ENCODE assay signal across 8 mouse cellular contexts in genomic region chr16:6839299-6839995, GRCm38 (mm10).
DNase-seq lines count a peak whose midpoint lies in the region; ATAC-seq and TF ChIP-seq lines count a peak whose summit lies in the region.

No protein-coding gene starts in this region.

- H3K36me3 ChIP-seq in forebrain, embryonic 15.5 days: no peaks in the 10 kb centered on the region
- no peaks in the 10 kb centered on the region for H3K36me3 ChIP-seq in heart, postnatal 0 days (replicated peaks; ENCODE audit: control insufficient read depth, insufficient read depth, low read length)
- no peaks in the 10 kb centered on the region for H3K36me3 ChIP-seq in liver, embryonic 14.5 days (replicated peaks; ENCODE audit: control insufficient read depth, insufficient read depth, low read depth)

- TF ChIP-seq CTCF in heart, postnatal 0 days (IDR thresholded peaks at IDR 0.05; ENCODE audit: low read depth): peak; percentile 88
- TF ChIP-seq CTCF in liver, embryonic 14.5 days (IDR thresholded peaks at IDR 0.05; ENCODE audit: low read depth): peak; percentile 55

- no peak overlapping the region for H3K4me3 ChIP-seq in forebrain, embryonic 15.5 days
- no peak overlapping the region for H3K4me3 ChIP-seq in heart, postnatal 0 days (ENCODE audit: low read depth, low read length)
- H3K4me3 ChIP-seq in liver, embryonic 14.5 days (ENCODE audit: insufficient read depth in 1 of 2, low read depth in 2 of 2, low read length in 2 of 2): no peak overlapping the region

- H3K4me1 ChIP-seq in forebrain, embryonic 15.5 days: peaks cover 13% of the 10 kb centered on the region
- peaks cover 4% of the 10 kb centered on the region; the same call in 1 of the 2 replicates for H3K4me1 ChIP-seq in heart, postnatal 0 days (ENCODE audit: control insufficient read depth, insufficient read depth)
- no peaks in the 10 kb centered on the region for H3K4me1 ChIP-seq in liver, embryonic 14.5 days (replicated peaks; ENCODE audit: control insufficient read depth in 2 of 2, insufficient read depth in 2 of 2, low read length in 1 of 2)

- no peak overlapping the region for H3K4me2 ChIP-seq in forebrain, embryonic 15.5 days (replicated peaks)
- peak overlapping the region; percentile 25; the same call in 1 of the 2 replicates for H3K4me2 ChIP-seq in heart, postnatal 0 days (ENCODE audit: low read depth, low read length)
- no peak overlapping the region for H3K4me2 ChIP-seq in liver, embryonic 14.5 days (ENCODE audit: low read depth)

- peak; percentile 89 for ATAC-seq in forebrain, embryonic 15.5 days (replicated peaks)
- ATAC-seq in heart, postnatal 0 days (ENCODE audit: insufficient read depth, low read depth): peak; percentile 64; the same call in 1 of the 2 replicates
- no peak for ATAC-seq in liver, embryonic 14.5 days (ENCODE audit: insufficient read depth)
- no peak for ATAC-seq in granulocyte monocyte progenitor cell, adult 5-6 weeks (replicated peaks; ENCODE audit: poor library complexity, severe bottlenecking)

- H3K9me3 ChIP-seq in forebrain, embryonic 15.5 days: no peaks in the 10 kb centered on the region
- H3K9me3 ChIP-seq in heart, postnatal 0 days (replicated peaks; ENCODE audit: control insufficient read depth, low read length): no peaks in the 10 kb centered on the region
- H3K9me3 ChIP-seq in liver, embryonic 14.5 days (ENCODE audit: control insufficient read depth, low read length): no peaks in the 10 kb centered on the region

- no peaks in the 10 kb centered on the region for H3K27me3 ChIP-seq in forebrain, embryonic 15.5 days
- no peaks in the 10 kb centered on the region for H3K27me3 ChIP-seq in heart, postnatal 0 days (ENCODE audit: control insufficient read depth, insufficient read depth, low read length)
- H3K27me3 ChIP-seq in liver, embryonic 14.5 days (ENCODE audit: control insufficient read depth, insufficient read depth, low read length): no peaks in the 10 kb centered on the region

- 35% methylated on average over 15 of the region's 15 CpGs for WGBS in forebrain, embryonic 15.5 days
- 29% methylated on average over 15 of the region's 15 CpGs for WGBS in heart, postnatal 0 days
- 31% methylated on average over 15 of the region's 15 CpGs for WGBS in liver, embryonic 14.5 days (ENCODE audit: insufficient replicate concordance)

- TF ChIP-seq EP300 in heart, postnatal 0 days (IDR thresholded peaks at IDR 0.05; ENCODE audit: low read depth): no peak
- no peak for TF ChIP-seq EP300 in liver, embryonic 14.5 days (IDR thresholded peaks at IDR 0.05; ENCODE audit: low read depth)

- H3K9ac ChIP-seq in forebrain, embryonic 15.5 days (replicated peaks): no peak overlapping the region
- H3K9ac ChIP-seq in heart, postnatal 0 days (replicated peaks; ENCODE audit: low read depth, low read length): no peak overlapping the region
- no peak overlapping the region for H3K9ac ChIP-seq in liver, embryonic 14.5 days (replicated peaks)

- peak; percentile 1 for DNase-seq in 416B (ENCODE audit: low read depth)
- peak; percentile 59 for DNase-seq in brain, embryonic 18.5 days (ENCODE audit: low read depth, low spot score)
- peak; percentile 62 for DNase-seq in heart, postnatal 0 days (ENCODE audit: low spot score)
- peak; percentile 25 to 59 for DNase-seq in kidney, postnatal 36 days
- no peak for DNase-seq in liver, embryonic 14.5 days (ENCODE audit: low read depth in 3 of 3, low spot score in 3 of 3)
- peak; percentile 85 for DNase-seq in ovary, adult 18-20 months (ENCODE audit: low spot score)

- 0 out of 2 replicates have a peak overlapping the region, but pooled peaks have one; percentile 3 for H3K27ac ChIP-seq in forebrain, embryonic 15.5 days (replicated peaks)
- H3K27ac ChIP-seq in heart, postnatal 0 days (ENCODE audit: low read depth): no peak overlapping the region
- H3K27ac ChIP-seq in liver, embryonic 14.5 days: no peak overlapping the region

Comparison
In these comparisons a context has a peak if more than half of its experiments do, and no peak if none do; other contexts are left out.
1. DNase-seq: peak in 416B (single experiment), brain, embryonic 18.5 days (single experiment), heart, postnatal 0 days (single experiment), kidney, postnatal 36 days (2 of 2) and ovary, adult 18-20 months (single experiment); none in liver, embryonic 14.5 days (0 of 3).
2. ATAC-seq: peak in forebrain, embryonic 15.5 days (single experiment) and heart, postnatal 0 days (single experiment); none in liver, embryonic 14.5 days (single experiment) and granulocyte monocyte progenitor cell, adult 5-6 weeks (single experiment).